Mouse (Mus musculus) myocyte (in vitro differentiated cells): ENCODE measurements around the gene Gm20388.

ENCODE experiments used
- CEBPB ChIP-seq: IDR thresholded peaks from 2 replicates; pipeline ENCODE4 v1.6.1; 2011; ENCODE audit warnings: mild to moderate bottlenecking, moderate library complexity; ENCODE audit not compliant: poor library complexity, insufficient read depth, severe bottlenecking
- E2F4 ChIP-seq: IDR thresholded peaks from one replicate; pipeline ENCODE4 v1.6.1; 2011; ENCODE audit warnings: mild to moderate bottlenecking, control low read depth, moderate library complexity; ENCODE audit not compliant: insufficient read depth
- MAX ChIP-seq: IDR thresholded peaks from one replicate; pipeline ENCODE4 v1.6.1; 2011; ENCODE audit warnings: low read depth, mild to moderate bottlenecking, control low read depth
- MYOD1 ChIP-seq, 3 experiments: IDR thresholded peaks; one replicate each; pipeline ENCODE4 v1.6.1; 2011; ENCODE audit warnings: control low read depth in 2 of 3, low read depth in 2 of 3, mild to moderate bottlenecking in 2 of 3, moderate library complexity in 1 of 3; ENCODE audit not compliant: insufficient read length in 2 of 3, control insufficient read depth in 1 of 3
- MYOG ChIP-seq, 3 experiments: IDR thresholded peaks; one replicate each; pipeline ENCODE4 v1.6.1; 2011; ENCODE audit warnings: control low read depth in 2 of 3, low read depth in 2 of 3, mild to moderate bottlenecking in 2 of 3; ENCODE audit not compliant: insufficient read length in 2 of 3, control insufficient read depth in 1 of 3, insufficient read depth in 1 of 3
- POLR2A ChIP-seq: IDR thresholded peaks from one replicate; pipeline ENCODE4 v1.6.1; 2011; ENCODE audit warnings: low read depth, mild to moderate bottlenecking, control low read depth, moderate library complexity; ENCODE audit not compliant: insufficient read length
- POLR2AphosphoS2 ChIP-seq: IDR thresholded peaks from one replicate; pipeline ENCODE4 v1.6.1; 2011; ENCODE audit warnings: low read depth, control low read depth; ENCODE audit not compliant: insufficient read length
- REST ChIP-seq: IDR thresholded peaks from one replicate; pipeline ENCODE4 v1.6.1; 2011; ENCODE audit warnings: mild to moderate bottlenecking, control low read depth, moderate library complexity; ENCODE audit not compliant: insufficient read depth, insufficient read length
- TCF12 ChIP-seq: IDR thresholded peaks from one replicate; pipeline ENCODE4 v1.6.1; 2011; ENCODE audit warnings: mild to moderate bottlenecking, control low read depth; ENCODE audit not compliant: poor library complexity, insufficient read depth, severe bottlenecking
- USF1 ChIP-seq: IDR thresholded peaks from one replicate; pipeline ENCODE4 v1.6.1; 2011; ENCODE audit warnings: low read depth, mild to moderate bottlenecking, control low read depth, moderate library complexity

GRCm38 (mm10) chr8:120204736-120205360 is 294.2 kb downstream of the Gm20388 start:
- TF ChIP-seq MAX: no peak
- TF ChIP-seq E2F4: no peak
- no peak for TF ChIP-seq POLR2A
- TF ChIP-seq POLR2AphosphoS2: no peak
- no peak for TF ChIP-seq TCF12
- TF ChIP-seq MYOD1 (IDR thresholded peaks at IDR 0.05; ENCODE audit: control insufficient read depth in 1 of 3, insufficient read length in 2 of 3, low read depth in 2 of 3): no peak
- no peak for TF ChIP-seq CEBPB
- no peak for TF ChIP-seq USF1
- TF ChIP-seq MYOG (IDR thresholded peaks at IDR 0.05; ENCODE audit: control insufficient read depth in 1 of 3, insufficient read depth in 1 of 3, insufficient read length in 2 of 3, low read depth in 2 of 3): no peak
- no peak for TF ChIP-seq REST
